Mouse (Mus musculus) hindbrain, postnatal 0 days (tissue): ENCODE results near the gene Crybb3. TPM values are rescaled to one million over a fixed set of nuclear protein-coding genes. Genes with fewer than 3 reads are reported as not detected.

ENCODE experiments used
- ATAC-seq: fragments of 200-750 bp; cut with Nextera tagmentation; 2 replicates; pipeline ENCODE4 v1.8.0; 2017; ENCODE audit warnings: mild to moderate bottlenecking, moderate TSS enrichment, moderate library complexity
- DNase-seq: peaks from one replicate; pipeline ENCODE4 v3.0.0-alpha.2; 2015; ENCODE audit warnings: low spot score
- H3K27ac ChIP-seq: fragments of 300-500 bp; sonication (generic); 2 replicates; pipeline ENCODE4 v1.5.1; 2014; ENCODE audit warnings: mild to moderate bottlenecking
- H3K27me3 ChIP-seq: fragments of 300-500 bp; sonication (generic); 2 replicates; pipeline ENCODE4 v1.6.1; 2014; ENCODE audit warnings: low read length, mixed read lengths; ENCODE audit not compliant: insufficient read depth
- H3K36me3 ChIP-seq: fragments of 300-500 bp; sonication (generic); 2 replicates; pipeline ENCODE4 v1.6.1; 2014; ENCODE audit warnings: low read length, mixed read lengths; ENCODE audit not compliant: insufficient read depth
- H3K4me1 ChIP-seq: fragments of 300-500 bp; sonication (generic); 2 replicates; pipeline ENCODE4 v1.6.1; 2014; ENCODE audit warnings: antibody characterized with exemption, low read length, mixed read lengths; ENCODE audit not compliant: insufficient read depth
- H3K4me2 ChIP-seq: fragments of 300-500 bp; sonication (generic); 2 replicates; pipeline ENCODE4 v1.6.1; 2014; ENCODE audit warnings: low read depth, mild to moderate bottlenecking, low read length, moderate library complexity, mixed read lengths
- H3K4me3 ChIP-seq: fragments of 300-500 bp; sonication (generic); 2 replicates; pipeline ENCODE4 v1.5.1; 2014; ENCODE audit warnings: low read length
- H3K9ac ChIP-seq: fragments of 300-500 bp; sonication (generic); replicated peaks from 2 replicates; pipeline ENCODE4 v1.6.1; 2014; ENCODE audit warnings: mild to moderate bottlenecking, low read length, moderate library complexity, mixed read lengths
- H3K9me3 ChIP-seq: fragments of 300-500 bp; sonication (generic); 2 replicates; pipeline ENCODE4 v1.6.1; 2016; ENCODE audit warnings: low read length, mixed read lengths
- CTCF ChIP-seq: IDR thresholded peaks from 2 replicates; pipeline ENCODE4 v1.5.1; 2016; ENCODE audit warnings: antibody characterized with exemption, control low read depth, low read depth
- WGBS: fragments of 180-500 bp; shearing (Covaris S2); extraction: QIAGEN DNeasy Blood & Tissue Kit; methylation state at CpG from one replicate; pipeline ENCODE4 v1.1.7; 2014; 5-methylcytosine and 5-hydroxymethylcytosine counted together
- polyA plus RNA-seq: library from polyadenylated mRNA; unstranded; fragments of >200 nt; fragmentation: Nextera tagmentation; extraction: Ambion mirVana; gene quantifications from 2 replicates; pipeline ENCODE4 v1.2.1, GENCODE M21; 2015
- total RNA-seq: library from RNA; depleted of rRNA; stranded (reverse); fragments of >200 nt; gene quantifications from 2 replicates; pipeline ENCODE4 v1.2.3, GENCODE M21; 2014

Crybb3 gene
- total and polyA plus RNA-seq, 2 experiments from 2014 or later, result 1.6 to 2.3 TPM

DNA sequence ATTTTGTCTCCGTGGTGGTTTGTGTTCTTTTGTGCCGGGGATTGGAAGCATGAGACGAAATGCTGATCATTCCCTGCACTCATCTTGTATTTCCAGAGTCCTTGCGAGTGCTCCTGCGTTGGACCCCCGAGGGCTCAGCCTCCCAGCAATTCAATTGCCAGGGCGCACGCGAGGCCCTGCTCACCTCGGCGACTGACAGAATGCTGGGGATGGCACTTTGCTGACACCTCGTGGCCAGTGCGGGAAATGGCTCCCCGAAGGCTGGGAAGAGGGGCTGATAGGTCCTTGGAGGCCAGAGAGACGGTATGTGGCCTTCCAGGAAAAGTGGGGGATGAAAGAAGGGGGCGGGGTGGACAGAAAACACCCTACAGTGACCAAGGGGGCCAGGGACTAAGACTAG, 27.1 kb downstream of the Crybb3 start:
- Histone ChIP-seq H3K36me3 (no peaks in the 10 kb centered on the region), H3K4me1 (peaks cover 11% of the 10 kb centered on the region; the same call in 1 of the 2 replicates), H3K27ac (no peak overlapping the region), H3K27me3 (no peaks in the 10 kb centered on the region), H3K9ac (no peak overlapping the region), H3K4me2 (no peak overlapping the region), H3K4me3 (no peak overlapping the region), H3K9me3 (no peaks in the 10 kb centered on the region)
- ATAC-seq (peak; percentile 60), DNase-seq (peak; percentile 87)
- peak; percentile 100 for TF ChIP-seq CTCF
- 4% methylated on average over 16 of the region's 16 CpGs for WGBS

DNA sequence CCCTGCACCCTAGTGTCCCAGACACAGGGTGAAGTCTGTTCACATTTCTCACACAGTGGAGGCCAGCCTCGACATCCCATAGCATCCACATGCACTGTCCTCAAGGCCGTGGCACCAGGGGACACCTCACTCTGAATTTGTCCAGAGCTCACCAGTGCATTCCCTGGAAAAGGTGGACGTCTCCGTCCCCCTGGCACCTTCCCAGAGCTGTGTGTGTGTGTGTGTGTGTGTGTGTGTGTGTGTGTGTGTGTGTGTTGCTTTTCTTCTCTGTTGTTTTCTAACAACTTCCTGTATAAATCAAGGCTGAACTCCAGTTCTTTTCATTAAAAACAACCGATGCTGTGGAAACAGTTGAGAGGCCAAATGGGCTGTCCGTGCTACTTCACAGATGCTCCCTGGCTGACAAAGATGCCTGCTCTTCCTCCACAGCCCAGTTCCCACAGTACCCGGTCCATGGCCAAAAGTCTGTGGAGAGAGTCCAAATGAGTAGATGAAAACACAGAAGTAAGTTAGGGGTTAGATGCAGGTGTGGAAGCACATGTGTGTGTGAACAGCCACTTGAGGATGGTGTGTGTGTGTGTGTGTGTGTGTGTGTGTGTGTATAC, 30.7 kb downstream of the Crybb3 start:
- H3K9ac ChIP-seq, result no peak overlapping the region
- peaks cover 11% of the 10 kb centered on the region; the same call in 1 of the 2 replicates for H3K4me1 ChIP-seq
- no peaks in the 10 kb centered on the region for H3K9me3 ChIP-seq
- H3K27me3 ChIP-seq, result no peaks in the 10 kb centered on the region
- H3K27ac ChIP-seq, result peak overlapping the region; percentile 42; the same call in 1 of the 2 replicates
- no peak overlapping the region for H3K4me3 ChIP-seq
- no peak for TF ChIP-seq CTCF
- peak; percentile 49 for DNase-seq
- H3K36me3 ChIP-seq, result no peaks in the 10 kb centered on the region
- H3K4me2 ChIP-seq, result no peak overlapping the region
- ATAC-seq, result no peak
- 42% methylated on average over 7 of the region's 7 CpGs for WGBS

DNA sequence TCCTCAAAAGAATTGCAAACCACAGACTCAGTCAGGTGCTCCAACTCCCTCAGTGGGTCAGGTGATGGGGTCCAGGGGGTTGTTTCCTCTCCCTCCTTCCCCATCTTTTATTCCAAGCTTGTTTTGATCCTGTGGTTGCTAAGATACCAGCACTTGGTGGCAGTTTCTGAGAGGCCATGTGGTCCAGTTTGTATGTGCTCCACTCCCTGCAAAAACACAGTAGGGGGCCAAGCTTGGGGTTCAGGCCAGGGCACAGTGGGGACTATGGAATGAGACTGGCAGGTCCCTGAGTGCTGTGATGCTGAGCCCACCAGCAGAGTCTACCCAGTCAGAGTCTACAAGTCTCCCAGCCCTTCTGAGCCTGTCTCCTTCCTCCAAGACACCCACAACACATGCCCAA, 31.5 kb downstream of the Crybb3 start:
- peaks cover 11% of the 10 kb centered on the region; the same call in 1 of the 2 replicates for H3K4me1 ChIP-seq
- no peak overlapping the region for H3K4me2 ChIP-seq
- no peaks in the 10 kb centered on the region for H3K27me3 ChIP-seq
- ATAC-seq, result peak; percentile 59; the same call in 1 of the 2 replicates
- TF ChIP-seq CTCF, result no peak
- H3K27ac ChIP-seq, result peak overlapping the region; percentile 42; the same call in 1 of the 2 replicates
- no peak overlapping the region for H3K9ac ChIP-seq
- no peaks in the 10 kb centered on the region for H3K36me3 ChIP-seq
- no peak overlapping the region for H3K4me3 ChIP-seq
- DNase-seq, result peak; percentile 51
- H3K9me3 ChIP-seq, result no peaks in the 10 kb centered on the region

- Histone ChIP-seq H3K4me3 (no peak overlapping the region), H3K9ac (no peak overlapping the region), H3K36me3 (no peaks in the 10 kb centered on the region), H3K4me2 (no peak overlapping the region), H3K4me1 (peaks cover 19% of the 10 kb centered on the region), H3K9me3 (no peaks in the 10 kb centered on the region), H3K27me3 (no peaks in the 10 kb centered on the region), H3K27ac (peak overlapping the region; percentile 37)
- DNase-seq (peak; percentile 71), ATAC-seq (peak; percentile 56)
- TF ChIP-seq CTCF, result no peak
- WGBS, result 49% methylated on average over 10 of the region's 10 CpGs
Observed at GRCm38 (mm10) chr5:113045511-113046273, 35.7 kb downstream of the Crybb3 start.

GRCm38 (mm10) chr5:113043531-113043930, 37.9 kb downstream of the Crybb3 start:
- no peaks in the 10 kb centered on the region for H3K27me3 ChIP-seq
- DNase-seq (peak; percentile 59), ATAC-seq (peak; percentile 16; the same call in 1 of the 2 replicates)
- no peak overlapping the region for H3K9ac ChIP-seq
- no peak for TF ChIP-seq CTCF
- H3K27ac ChIP-seq, result peak overlapping the region; percentile 56
- no peak overlapping the region for H3K4me3 ChIP-seq
- peaks cover 8% of the 10 kb centered on the region for H3K4me1 ChIP-seq
- WGBS, result 56% methylated on average over 8 of the region's 8 CpGs
- H3K9me3 ChIP-seq, result no peaks in the 10 kb centered on the region
- no peaks in the 10 kb centered on the region for H3K36me3 ChIP-seq
- H3K4me2 ChIP-seq, result no peak overlapping the region

GRCm38 (mm10) chr5:113041567-113042071, 39.8 kb downstream of the Crybb3 start:
- H3K36me3 ChIP-seq, result no peaks in the 10 kb centered on the region
- peak; percentile 95 for DNase-seq
- no peak overlapping the region for H3K4me2 ChIP-seq
- peak; percentile 94 for ATAC-seq
- H3K9me3 ChIP-seq, result no peaks in the 10 kb centered on the region
- TF ChIP-seq CTCF, result no peak
- H3K4me1 ChIP-seq, result peaks cover 8% of the 10 kb centered on the region
- H3K27me3 ChIP-seq, result no peaks in the 10 kb centered on the region
- H3K27ac ChIP-seq, result peak overlapping the region; percentile 62
- WGBS, result 6% methylated on average over 5 of the region's 5 CpGs
- no peak overlapping the region for H3K9ac ChIP-seq
- no peak overlapping the region for H3K4me3 ChIP-seq
